Mouse (Mus musculus): ENCODE results near the gene Slc9a9. TPM values are rescaled to one million over a fixed set of nuclear protein-coding genes. Genes with fewer than 3 reads are reported as not detected.

The Slc9a9 gene
- total and polyA plus RNA-seq, 3 experiments = 0.46 to 0.71 TPM; not detected in 1

DNA sequence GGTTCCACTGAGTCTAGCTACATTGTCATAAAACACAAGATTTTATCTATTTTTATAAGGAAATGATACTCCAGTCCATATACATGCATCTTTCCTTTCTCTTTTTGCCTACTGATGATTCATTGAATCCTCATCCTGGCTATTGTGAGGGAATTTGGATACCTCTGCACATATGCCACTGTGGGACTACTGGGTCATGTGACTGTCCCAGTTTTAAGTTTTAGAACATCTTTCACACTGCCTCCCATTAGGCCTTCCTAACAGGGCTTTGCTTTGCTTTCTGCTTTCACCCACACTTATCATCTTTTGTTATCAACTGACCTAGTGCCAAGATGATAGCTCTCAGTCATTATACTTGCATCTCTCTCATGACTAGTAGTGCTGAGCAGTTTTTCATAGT, 219.9 kb downstream of the Slc9a9 start:
- Histone ChIP-seq H3K36me3 (ENCODE audit: control insufficient read depth in 1 of 2, insufficient read depth in 2 of 2, low read length in 2 of 2) (no peaks in the 10 kb centered on the region), H3K4me3 (ENCODE audit: control insufficient read depth in 1 of 2, insufficient read depth in 1 of 2, low read depth in 2 of 2, low read length in 2 of 2) (no peak overlapping the region), H3K9me3 (replicated peaks; ENCODE audit: insufficient read depth, low read length) (no peaks in the 10 kb centered on the region)

DNA sequence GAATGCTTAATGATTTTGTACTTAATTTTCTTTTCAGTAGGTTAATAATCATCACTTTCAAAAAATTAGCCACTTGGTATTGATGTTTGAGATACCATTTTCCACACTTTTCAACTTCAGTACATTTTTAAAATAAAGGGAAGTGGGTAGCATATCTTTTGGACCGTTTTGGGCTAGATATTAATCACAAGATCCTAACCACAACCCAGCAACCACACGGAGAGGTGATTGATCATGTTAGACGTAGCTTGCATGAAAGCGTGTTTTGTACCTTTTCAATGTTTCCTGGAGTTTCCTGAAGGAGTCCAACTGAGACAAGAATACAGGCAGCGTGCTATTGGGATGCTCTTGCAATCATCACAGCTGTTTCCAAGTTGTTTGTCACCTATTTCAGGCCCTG, 226.2 kb downstream of the Slc9a9 start:
- Histone ChIP-seq H3K9me3 (replicated peaks; ENCODE audit: insufficient read depth, low read length) (no peaks in the 10 kb centered on the region), H3K27me3 (ENCODE audit: control insufficient read depth in 1 of 2, insufficient read depth in 2 of 2, low read length in 2 of 2) (no peaks in the 10 kb centered on the region), H3K36me3 (ENCODE audit: control insufficient read depth in 1 of 2, insufficient read depth in 2 of 2, low read length in 2 of 2) (no peaks in the 10 kb centered on the region), H3K27ac (ENCODE audit: control insufficient read depth, low read depth, low read length) (no peak overlapping the region), H3K4me1 (ENCODE audit: control insufficient read depth in 1 of 2, insufficient read depth in 2 of 2, low read length in 2 of 2) (peaks cover 0 to 2% of the 10 kb centered on the region in 2 experiments; a peak in 1 of 4 replicates), H3K9ac (ENCODE audit: control insufficient read depth, low read depth, low read length, poor library complexity, severe bottlenecking) (no peak overlapping the region), H3K79me2 (ENCODE audit: control insufficient read depth, insufficient read depth, low read length, poor library complexity) (no peaks in the 10 kb centered on the region), H3K4me3 (ENCODE audit: control insufficient read depth in 1 of 2, insufficient read depth in 1 of 2, low read depth in 2 of 2, low read length in 2 of 2) (no peak overlapping the region)
- TF ChIP-seq RCOR1 (IDR thresholded peaks at IDR 0.05; ENCODE audit: low read depth, low read length) = 0 out of 2 replicates have a peak, but pooled peaks have one; percentile 29
- TF ChIP-seq POLR2AphosphoS5 (IDR thresholded peaks at IDR 0.05; ENCODE audit: borderline replicate concordance, low read depth, low read length) = no peak
- peak; percentile 16 to 36; a peak in 1 of 4 replicates for TF ChIP-seq EP300 (IDR thresholded peaks at IDR 0.05; ENCODE audit: low read depth in 1 of 2, low read length in 2 of 2)
- DNase-seq (ENCODE audit: low read depth, low spot score) = peak; percentile 7

More for the DNA sequence above, 219.9 kb downstream of the Slc9a9 start:
- H3K27ac ChIP-seq (ENCODE audit: control insufficient read depth, low read depth, low read length) = no peak overlapping the region
- H3K4me1 ChIP-seq (ENCODE audit: control insufficient read depth in 1 of 2, insufficient read depth in 2 of 2, low read length in 2 of 2) = no peaks in the 10 kb centered on the region
- no peak overlapping the region for H3K9ac ChIP-seq (ENCODE audit: control insufficient read depth, low read depth, low read length, poor library complexity, severe bottlenecking)
- H3K27me3 ChIP-seq (ENCODE audit: control insufficient read depth in 1 of 2, insufficient read depth in 2 of 2, low read length in 2 of 2) = no peaks in the 10 kb centered on the region
- TF ChIP-seq RAD21 (IDR thresholded peaks at IDR 0.05; ENCODE audit: low read depth, low read length) = no peak
- no peak for TF ChIP-seq NRF1 (IDR thresholded peaks at IDR 0.05; ENCODE audit: insufficient read depth, low read depth, low read length, poor library complexity, severe bottlenecking)
- TF ChIP-seq POLR2AphosphoS2 (IDR thresholded peaks at IDR 0.05; ENCODE audit: low read length) = no peak
- no peak for TF ChIP-seq RCOR1 (IDR thresholded peaks at IDR 0.05; ENCODE audit: low read depth, low read length)
- TF ChIP-seq NELFE (IDR thresholded peaks at IDR 0.05; ENCODE audit: low read depth, low read length) = no peak
- TF ChIP-seq POLR2AphosphoS5 (IDR thresholded peaks at IDR 0.05; ENCODE audit: borderline replicate concordance, low read depth, low read length) = no peak
- TF ChIP-seq MAFK (IDR thresholded peaks at IDR 0.05; ENCODE audit: borderline replicate concordance, low read depth, low read length) = no peak
- TF ChIP-seq SIN3A (IDR thresholded peaks at IDR 0.05; ENCODE audit: low read length) = no peak
- TF ChIP-seq TBP (IDR thresholded peaks at IDR 0.05; ENCODE audit: low read depth, low read length) = no peak
- no peak for TF ChIP-seq JUND (IDR thresholded peaks at IDR 0.05; ENCODE audit: low read depth, low read length)
- no peak for TF ChIP-seq UBTF (IDR thresholded peaks at IDR 0.05; ENCODE audit: borderline replicate concordance, insufficient read depth, low read depth, low read length)
- TF ChIP-seq GATA1 (IDR thresholded peaks at IDR 0.05; ENCODE audit: low read depth, low read length) = no peak
- no peak for DNase-seq (ENCODE audit: low read depth, low spot score)
- H3K79me2 ChIP-seq (ENCODE audit: control insufficient read depth, insufficient read depth, low read length, poor library complexity) = no peaks in the 10 kb centered on the region

DNA sequence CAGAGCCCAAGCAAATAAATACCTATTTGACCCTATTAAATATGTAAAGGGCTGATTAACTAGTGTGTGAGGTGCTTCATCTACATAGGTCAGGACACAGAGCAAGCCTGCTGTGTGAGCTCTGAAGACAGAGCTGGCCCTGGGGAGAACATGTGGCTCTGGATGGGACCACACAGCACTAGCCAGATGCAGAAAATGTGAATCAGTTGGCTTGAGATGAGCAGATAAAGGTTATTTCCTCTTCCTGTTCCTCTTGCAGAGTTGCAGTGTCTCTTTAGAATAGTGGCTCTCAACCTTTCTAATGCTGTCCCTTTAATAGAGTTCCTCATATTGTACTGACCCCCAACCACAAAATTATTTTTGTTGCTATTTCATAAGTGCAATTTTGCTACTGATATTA, 234.5 kb downstream of the Slc9a9 start:
- H3K79me2 ChIP-seq (ENCODE audit: control insufficient read depth, insufficient read depth, low read length, poor library complexity) = no peaks in the 10 kb centered on the region
- H3K4me1 ChIP-seq (ENCODE audit: control insufficient read depth in 1 of 2, insufficient read depth in 2 of 2, low read length in 2 of 2) = no peaks in the 10 kb centered on the region
- no peaks in the 10 kb centered on the region for H3K9me3 ChIP-seq (replicated peaks; ENCODE audit: insufficient read depth, low read length)
- no peak overlapping the region for H3K4me3 ChIP-seq (ENCODE audit: control insufficient read depth in 1 of 2, insufficient read depth in 1 of 2, low read depth in 2 of 2, low read length in 2 of 2)
- DNase-seq (ENCODE audit: low read depth, low spot score) = peak; percentile 14
- no peak overlapping the region for H3K9ac ChIP-seq (ENCODE audit: control insufficient read depth, low read depth, low read length, poor library complexity, severe bottlenecking)
- H3K27ac ChIP-seq (ENCODE audit: control insufficient read depth, low read depth, low read length) = no peak overlapping the region
- H3K27me3 ChIP-seq (ENCODE audit: control insufficient read depth in 1 of 2, insufficient read depth in 2 of 2, low read length in 2 of 2) = no peaks in the 10 kb centered on the region
- no peaks in the 10 kb centered on the region for H3K36me3 ChIP-seq (ENCODE audit: control insufficient read depth in 1 of 2, insufficient read depth in 2 of 2, low read length in 2 of 2)
- TF ChIP-seq BHLHE40 (IDR thresholded peaks at IDR 0.05; ENCODE audit: borderline replicate concordance, low read depth, low read length) (no peak), EP300 (IDR thresholded peaks at IDR 0.05; ENCODE audit: low read depth in 1 of 2, low read length in 2 of 2) (no peak), RCOR1 (IDR thresholded peaks at IDR 0.05; ENCODE audit: low read depth, low read length) (no peak), MYB (IDR thresholded peaks at IDR 0.05; ENCODE audit: low read depth, low read length) (no peak), USF1 (IDR thresholded peaks at IDR 0.05; ENCODE audit: low read depth, low read length) (no peak), POLR2A (IDR thresholded peaks at IDR 0.05; ENCODE audit: control insufficient read depth in 1 of 2, insufficient read depth in 1 of 2, low read depth in 1 of 2, low read length in 2 of 2, poor library complexity in 1 of 2) (no peak), SIN3A (IDR thresholded peaks at IDR 0.05; ENCODE audit: low read length) (no peak), JUND (IDR thresholded peaks at IDR 0.05; ENCODE audit: low read depth, low read length) (no peak), POLR2AphosphoS5 (IDR thresholded peaks at IDR 0.05; ENCODE audit: borderline replicate concordance, low read depth, low read length) (no peak), TBP (IDR thresholded peaks at IDR 0.05; ENCODE audit: low read depth, low read length) (no peak), MYC (IDR thresholded peaks at IDR 0.05; ENCODE audit: low read depth, low read length) (no peak), ELF1 (IDR thresholded peaks at IDR 0.05; ENCODE audit: low read depth, low read length) (no peak), POLR2AphosphoS2 (IDR thresholded peaks at IDR 0.05; ENCODE audit: low read length) (no peak), HCFC1 (IDR thresholded peaks at IDR 0.05; ENCODE audit: low read depth, low read length) (no peak), TCF12 (IDR thresholded peaks at IDR 0.05; ENCODE audit: low read depth, low read length) (no peak), ZMIZ1 (IDR thresholded peaks at IDR 0.05; ENCODE audit: low read depth, low read length) (no peak), ZC3H11A (IDR thresholded peaks at IDR 0.05; ENCODE audit: low read depth, low read length) (no peak), MEF2A (IDR thresholded peaks at IDR 0.05; ENCODE audit: extremely low read depth, insufficient replicate concordance, low read depth, low read length, poor library complexity, severe bottlenecking) (no peak)

Data from MEL (cell line).